ENCODE assay signal across 9 mouse cellular contexts in genomic region chr3:88235216-88235615, GRCm38 (mm10). TPM values are rescaled to one million over a fixed set of nuclear protein-coding genes. Genes with fewer than 3 reads are reported as not detected.
DNase-seq lines count a peak whose midpoint lies in the region; ATAC-seq and TF ChIP-seq lines count a peak whose summit lies in the region.
"Had no signal": no experiment of that assay in that cellular context is flagged by ENCODE, and none has a peak within 500 bp of the region (broad histone marks: within the 10 kb centered on the region; RNA-seq: fewer than 3 reads in every experiment).

No protein-coding gene starts in this region.

- ATAC-seq in neural tube, embryonic 15.5 days (ENCODE audit: low FRiP score) = no peak
- no peak for ATAC-seq in granulocyte monocyte progenitor cell, adult 5-6 weeks (replicated peaks; ENCODE audit: poor library complexity, severe bottlenecking)
- ATAC-seq in kidney, embryonic 16.5 days (ENCODE audit: low FRiP score, low TSS enrichment) = no peak

- no peak overlapping the region for H3K9ac ChIP-seq in neural tube, embryonic 15.5 days (replicated peaks)
- H3K9ac ChIP-seq in kidney, embryonic 16.5 days (replicated peaks; ENCODE audit: low read length) = no peak overlapping the region
- H3K9ac ChIP-seq: limb, embryonic 13.5 days had no signal

- no peak overlapping the region for H3K4me2 ChIP-seq in neural tube, embryonic 15.5 days
- H3K4me2 ChIP-seq in kidney, embryonic 16.5 days (replicated peaks; ENCODE audit: low read depth, low read length) = no peak overlapping the region
- H3K4me2 ChIP-seq: limb, embryonic 13.5 days had no signal

- H3K27me3 ChIP-seq in E14TG2a.4 (ENCODE audit: insufficient read depth, low read length) = peaks cover 55% of the 10 kb centered on the region
- H3K27me3 ChIP-seq in neural tube, embryonic 15.5 days (replicated peaks) = peaks cover 5% of the 10 kb centered on the region; the same call in 1 of the 2 replicates
- peaks cover 46% of the 10 kb centered on the region for H3K27me3 ChIP-seq in kidney, embryonic 16.5 days (ENCODE audit: insufficient read depth, low read length)

- no peaks in the 10 kb centered on the region for H3K9me3 ChIP-seq in E14TG2a.4 (ENCODE audit: low read length)
- no peaks in the 10 kb centered on the region for H3K9me3 ChIP-seq in neural tube, embryonic 15.5 days (replicated peaks)
- H3K9me3 ChIP-seq in kidney, embryonic 16.5 days (ENCODE audit: low read length) = no peaks in the 10 kb centered on the region
- H3K9me3 ChIP-seq: limb, embryonic 13.5 days had no signal

- H3K4me3 ChIP-seq in layer of hippocampus, adult 2 months = no peak overlapping the region
- no peak overlapping the region for H3K4me3 ChIP-seq in E14TG2a.4 (replicated peaks; ENCODE audit: low read length)
- H3K4me3 ChIP-seq in neural tube, embryonic 15.5 days (replicated peaks) = no peak overlapping the region
- H3K4me3 ChIP-seq in kidney, embryonic 16.5 days (ENCODE audit: low read length) = no peak overlapping the region
- H3K4me3 ChIP-seq: limb, embryonic 13.5 days had no signal

- H3K27ac ChIP-seq in layer of hippocampus, adult 2 months = peak overlapping the region; percentile 85; the same call in 1 of the 2 replicates
- peak overlapping the region; percentile 98 for H3K27ac ChIP-seq in neural tube, embryonic 15.5 days (replicated peaks)
- no peak overlapping the region for H3K27ac ChIP-seq in kidney, embryonic 16.5 days (ENCODE audit: low read length)
- H3K27ac ChIP-seq: limb, embryonic 13.5 days had no signal

- H3K4me1 ChIP-seq in E14TG2a.4 (replicated peaks; ENCODE audit: low read depth, low read length) = peaks cover 51% of the 10 kb centered on the region
- H3K4me1 ChIP-seq in neural tube, embryonic 15.5 days = peaks cover 72% of the 10 kb centered on the region
- H3K4me1 ChIP-seq in kidney, embryonic 16.5 days (ENCODE audit: insufficient read depth, low read length) = peaks cover 25% of the 10 kb centered on the region

- H3K36me3 ChIP-seq in E14TG2a.4 (ENCODE audit: insufficient read depth, low read length) = no peaks in the 10 kb centered on the region
- H3K36me3 ChIP-seq in neural tube, embryonic 15.5 days = peaks cover 4% of the 10 kb centered on the region; the same call in 1 of the 2 replicates
- H3K36me3 ChIP-seq in kidney, embryonic 16.5 days (ENCODE audit: insufficient read depth, low read length) = no peaks in the 10 kb centered on the region
- H3K36me3 ChIP-seq: limb, embryonic 13.5 days had no signal

- WGBS in neural tube, embryonic 15.5 days = 3% methylated on average over 3 of the region's 3 CpGs
- WGBS in kidney, embryonic 16.5 days = 6% methylated on average over 3 of the region's 3 CpGs

- no peak for DNase-seq in layer of hippocampus, adult 2 months (ENCODE audit: low spot score in 2 of 2)
- no peak for DNase-seq in layer of hippocampus, adult 8-10 months (ENCODE audit: low spot score in 2 of 2)
- peak; percentile 82 to 83 for DNase-seq in cerebellum, postnatal 10 days
- no peak for DNase-seq in heart, adult 8-10 months (ENCODE audit: low spot score)

- peak; percentile 81 for TF ChIP-seq CTCF in layer of hippocampus, adult 2 months (conservative IDR thresholded peaks at IDR 0.05)
- TF ChIP-seq CTCF in E14TG2a.4 (conservative IDR thresholded peaks at IDR 0.05; ENCODE audit: low read length) = peak; percentile 53

RNA-seq across cellular contexts. Expression of gene Rhbg, which starts 19.3 kb away (rescaled TPM):
- not detected for total RNA-seq in layer of hippocampus, adult 2 months (2021)
- total RNA-seq in layer of hippocampus, adult 8-10 months (2022) = not detected
- polyA plus RNA-seq in neural tube, embryonic 15.5 days (2015; fragmentation: Nextera tagmentation; extraction: Ambion mirVana) = 0.78 and 0.83 TPM in 2 replicates
- not detected in 2 replicates for total RNA-seq in granulocyte monocyte progenitor cell, adult 5-6 weeks (2014; fragmentation: Nextera tagmentation)
- not detected in 2 replicates for total RNA-seq in granulocyte monocyte progenitor cell, adult 5-6 weeks (2017)
- 11.5 and 13.5 TPM in 2 replicates for polyA plus RNA-seq in kidney, embryonic 16.5 days (2015; fragmentation: Nextera tagmentation; extraction: Ambion mirVana)
- not detected for total RNA-seq in heart, adult 8-10 months (2022)

RNA-seq across cellular contexts. Expression of gene Gm38392, which starts 51.8 kb away (rescaled TPM):
- total RNA-seq in layer of hippocampus, adult 2 months (2021) = under 1 TPM in 1 of 2 experiments, not detected in 1; 0.59 TPM
- total RNA-seq in layer of hippocampus, adult 8-10 months (2022) = under 1 TPM in 2 of 4 experiments, not detected in 2; 0.45 to 0.54 TPM
- 0.26 TPM in 1 of 2 replicates, not detected in the other for polyA plus RNA-seq in neural tube, embryonic 15.5 days (2015; fragmentation: Nextera tagmentation; extraction: Ambion mirVana)
- not detected in 2 replicates for total RNA-seq in granulocyte monocyte progenitor cell, adult 5-6 weeks (2014; fragmentation: Nextera tagmentation)
- not detected in 2 replicates for total RNA-seq in granulocyte monocyte progenitor cell, adult 5-6 weeks (2017)
- polyA plus RNA-seq in kidney, embryonic 16.5 days (2015; fragmentation: Nextera tagmentation; extraction: Ambion mirVana) = 0.15 and 2.2 TPM in 2 replicates
- total RNA-seq in heart, adult 8-10 months (2022) = under 1 TPM in 3 of 4 experiments, not detected in 1; 0.25 to 0.44 (median 0.29) TPM

Comparison
In these comparisons a context has a peak if more than half of its experiments do, and no peak if none do; other contexts are left out.
1. DNase-seq: peak in cerebellum, postnatal 10 days (2 of 2); none in layer of hippocampus, adult 2 months (0 of 2), layer of hippocampus, adult 8-10 months (0 of 2) and heart, adult 8-10 months (single experiment).